Mouse (Mus musculus) hindbrain, embryonic 12.5 days (tissue): Measurements from ENCODE around the gene Gpat3. TPM values are rescaled to one million over a fixed set of nuclear protein-coding genes. Genes with fewer than 3 reads are reported as not detected.

ENCODE experiments used
- ATAC-seq: fragments of 200-750 bp; cut with Nextera tagmentation; 2 replicates; pipeline ENCODE4 v1.8.0; 2017; ENCODE audit warnings: moderate TSS enrichment; ENCODE audit not compliant: low FRiP score
- H3K27ac ChIP-seq: fragments of 300-500 bp; sonication (generic); 2 replicates; pipeline ENCODE4 v1.5.1; 2016; ENCODE audit warnings: mild to moderate bottlenecking
- H3K27me3 ChIP-seq: fragments of 300-500 bp; sonication (generic); 2 replicates; pipeline ENCODE4 v1.6.1; 2016; ENCODE audit warnings: mild to moderate bottlenecking
- H3K36me3 ChIP-seq: fragments of 300-500 bp; sonication (generic); 2 replicates; pipeline ENCODE4 v1.6.1; 2016; ENCODE audit warnings: mild to moderate bottlenecking
- H3K4me1 ChIP-seq: fragments of 300-500 bp; sonication (generic); 2 replicates; pipeline ENCODE4 v1.6.1; 2016
- H3K4me2 ChIP-seq: fragments of 300-500 bp; sonication (generic); replicated peaks from 2 replicates; pipeline ENCODE4 v1.6.1; 2016; ENCODE audit warnings: mild to moderate bottlenecking
- H3K4me3 ChIP-seq: fragments of 300-500 bp; sonication (generic); 2 replicates; pipeline ENCODE4 v1.5.1; 2016; ENCODE audit warnings: mild to moderate bottlenecking
- H3K9ac ChIP-seq: fragments of 300-500 bp; sonication (generic); 2 replicates; pipeline ENCODE4 v1.6.1; 2016; ENCODE audit warnings: mild to moderate bottlenecking, moderate library complexity
- H3K9me3 ChIP-seq: fragments of 300-500 bp; sonication (generic); replicated peaks from 2 replicates; pipeline ENCODE4 v1.6.1; 2016; ENCODE audit warnings: mild to moderate bottlenecking
- WGBS: fragments of 180-500 bp; shearing (Covaris S2); methylation state at CpG from one replicate; pipeline ENCODE4 v1.1.7; 2016; 5-methylcytosine and 5-hydroxymethylcytosine counted together
- polyA plus RNA-seq: library from polyadenylated mRNA; unstranded; fragments of >200 nt; fragmentation: Nextera tagmentation; extraction: Ambion mirVana; gene quantifications from 2 replicates; pipeline ENCODE4 v1.2.1, GENCODE M21; 2016

Gpat3 gene
- polyA plus RNA-seq = 0.74 and 1.4 TPM in 2 replicates

DNA sequence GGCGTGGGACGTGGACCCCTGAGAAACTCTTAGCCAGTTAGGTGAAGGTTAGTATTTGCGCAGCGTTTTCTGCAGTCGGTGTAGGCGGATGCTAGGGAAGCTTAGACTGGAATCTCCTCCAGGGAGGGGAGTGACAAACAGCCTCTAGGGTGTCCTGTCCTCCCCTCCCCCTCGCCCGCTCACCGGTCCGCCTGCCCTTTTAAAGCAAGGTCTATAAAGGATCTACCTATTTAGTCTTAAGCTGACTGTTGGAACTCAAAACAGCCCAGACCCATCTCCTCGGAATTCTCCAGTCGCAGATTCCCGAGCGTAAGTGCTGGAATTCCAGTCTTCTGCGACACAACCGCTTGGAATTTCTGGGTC is at the start of gene Gpat3:
Gene Gpat3 (plus strand): TSS at position 229 of the 363 bp plus-strand sequence.
- Histone ChIP-seq H3K9me3 (no peaks in the 10 kb centered on the region), H3K27me3 (peaks cover 51% of the 10 kb centered on the region), H3K4me1 (peaks cover 14% of the 10 kb centered on the region), H3K9ac (peak within 1 kb of the TSS; percentile 64), H3K36me3 (no peaks in the 10 kb centered on the region), H3K4me3 (peak within 1 kb of the TSS; percentile 55), H3K4me2 (peak within 1 kb of the TSS; percentile 99), H3K27ac (no peak within 1 kb of the TSS)
- under 1% methylated on average over 16 of the region's 16 CpGs for WGBS
- ATAC-seq = no peak

DNA sequence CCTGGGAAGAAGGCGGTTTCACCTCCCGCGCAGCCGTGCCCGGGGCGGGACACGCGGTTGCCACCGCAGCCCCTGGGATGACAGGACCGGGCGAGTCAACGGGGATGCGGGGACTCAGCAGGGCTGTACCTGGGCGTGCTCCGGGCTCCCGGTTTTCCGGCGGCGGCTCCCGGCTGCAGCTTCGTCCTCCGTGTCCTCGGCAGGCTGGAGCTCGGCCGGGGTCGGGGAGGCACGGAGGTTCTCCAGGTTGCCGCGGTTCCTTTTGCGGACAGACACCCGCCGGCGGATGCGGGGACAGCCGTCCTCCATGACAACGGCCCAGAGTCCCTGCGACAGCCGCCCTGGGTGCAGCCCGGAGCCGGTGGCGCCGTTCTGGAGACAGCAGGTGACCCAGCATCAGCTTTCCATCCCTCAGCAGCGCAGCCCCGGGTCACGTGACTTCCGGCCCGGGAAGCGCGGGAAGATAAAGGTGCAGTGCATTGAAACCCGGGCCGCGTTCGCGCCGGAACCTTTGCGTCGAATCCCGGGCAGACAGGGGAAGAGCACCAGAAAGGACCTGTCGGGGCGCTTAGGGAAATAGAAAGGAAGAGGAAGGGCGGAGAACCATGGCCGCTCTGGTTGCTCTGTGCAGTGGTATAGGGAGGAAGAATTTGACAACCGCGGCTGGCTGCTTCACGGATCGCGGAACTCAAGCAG is 47.2 kb upstream of the Gpat3 start, which contains the start of the genes Helq and Mrps18c:
Gene Helq (minus strand): TSS at position 434 of the 696 bp plus-strand sequence.
Gene Mrps18c (plus strand): TSS at position 463 of the 696 bp plus-strand sequence.
- H3K36me3 ChIP-seq = peaks cover 37% of the 10 kb centered on the region
- peak within 1 kb of the TSS; percentile 92 for H3K4me2 ChIP-seq
- H3K9me3 ChIP-seq = no peaks in the 10 kb centered on the region
- peak within 1 kb of the TSS; percentile 86 for H3K9ac ChIP-seq
- H3K27me3 ChIP-seq = no peaks in the 10 kb centered on the region
- H3K27ac ChIP-seq = peak within 1 kb of the TSS; percentile 55; the same call in 1 of the 2 replicates
- peak; percentile 98 for ATAC-seq
- under 1% methylated on average over 67 of the region's 67 CpGs for whole genome bisulfite sequencing
- H3K4me1 ChIP-seq = peaks cover 12% of the 10 kb centered on the region
- peak within 1 kb of the TSS; percentile 85 for H3K4me3 ChIP-seq

DNA sequence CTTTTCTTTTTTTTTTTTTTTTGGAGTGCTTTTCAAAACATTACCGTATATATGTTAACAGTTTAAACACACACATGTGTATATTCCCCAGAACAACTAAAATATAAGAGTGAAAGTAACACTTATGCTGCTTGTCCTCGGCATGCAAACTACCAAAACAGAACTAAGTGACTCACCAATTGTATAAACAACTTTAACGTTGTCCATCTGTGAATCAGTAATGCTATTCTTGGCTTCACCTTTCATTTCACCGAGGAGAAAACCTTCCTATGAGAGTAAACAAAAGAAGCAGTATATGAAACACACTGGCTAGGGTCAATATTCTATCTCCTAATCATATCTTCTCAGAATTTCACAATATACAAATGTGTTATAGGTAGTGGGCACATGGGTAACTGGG is 27.2 kb upstream of the Gpat3 start:
- no peak overlapping the region for H3K27ac ChIP-seq
- peaks cover 18% of the 10 kb centered on the region; the same call in 1 of the 2 replicates for H3K36me3 ChIP-seq
- no peak overlapping the region for H3K4me3 ChIP-seq
- no peak for ATAC-seq
- 0 out of 2 replicates have a peak, but pooled peaks cover 3% of the 10 kb centered on the region for H3K4me1 ChIP-seq
- WGBS = 78% methylated on average over 4 of the region's 4 CpGs
- no peaks in the 10 kb centered on the region for H3K27me3 ChIP-seq
- H3K4me2 ChIP-seq = no peak overlapping the region
- H3K9me3 ChIP-seq = no peaks in the 10 kb centered on the region
- H3K9ac ChIP-seq = no peak overlapping the region

- no peak overlapping the region for H3K27ac ChIP-seq
- H3K9ac ChIP-seq = peak overlapping the region; percentile 89
- peak overlapping the region; percentile 86 for H3K4me2 ChIP-seq
- H3K4me3 ChIP-seq = peak overlapping the region; percentile 81
- H3K9me3 ChIP-seq = no peaks in the 10 kb centered on the region
- no peaks in the 10 kb centered on the region for H3K27me3 ChIP-seq
- H3K4me1 ChIP-seq = 0 out of 2 replicates have a peak, but pooled peaks cover 3% of the 10 kb centered on the region
- peaks cover 12% of the 10 kb centered on the region; the same call in 1 of the 2 replicates for H3K36me3 ChIP-seq
- 33% methylated on average over 16 of the region's 16 CpGs for WGBS
- peak; percentile 30; the same call in 1 of the 2 replicates for ATAC-seq
Measured at GRCm38 (mm10) chr5:100819568-100820480, 25.7 kb upstream of the Gpat3 start.

GRCm38 (mm10) chr5:100820483-100821184 is 24.9 kb upstream of the Gpat3 start, which contains the start of gene Abraxas1:
Abraxas1 (minus strand) TSS chr5:100820965.
- peak within 1 kb of the TSS; percentile 89 for H3K9ac ChIP-seq
- 0 out of 2 replicates have a peak, but pooled peaks cover 3% of the 10 kb centered on the region for H3K4me1 ChIP-seq
- no peaks in the 10 kb centered on the region for H3K27me3 ChIP-seq
- H3K4me2 ChIP-seq = peak within 1 kb of the TSS; percentile 86
- no peaks in the 10 kb centered on the region for H3K9me3 ChIP-seq
- H3K4me3 ChIP-seq = peak within 1 kb of the TSS; percentile 81
- peak; percentile 94 for ATAC-seq
- H3K36me3 ChIP-seq = peaks cover 11% of the 10 kb centered on the region; the same call in 1 of the 2 replicates
- under 1% methylated on average over 62 of the region's 63 CpGs for WGBS
- H3K27ac ChIP-seq = peak within 1 kb of the TSS; percentile 85

DNA sequence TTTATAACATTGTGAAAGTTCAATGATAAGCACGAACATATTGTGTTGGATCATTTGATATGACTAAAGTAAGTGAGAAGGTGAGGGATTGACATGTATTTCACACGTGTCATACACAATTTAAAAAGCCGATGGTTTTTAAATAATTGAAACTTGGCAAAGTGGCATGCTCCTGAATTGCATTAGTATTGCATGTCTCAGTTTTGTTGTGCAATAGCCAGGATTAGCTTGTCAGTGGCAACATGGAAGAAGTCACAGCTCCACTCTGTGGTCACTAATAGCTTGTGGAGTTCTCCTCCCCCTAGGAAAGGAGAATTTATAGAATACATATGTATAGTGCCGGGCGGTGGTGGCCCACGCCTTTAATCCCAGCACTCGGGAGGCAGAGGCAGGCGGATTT is 24.1 kb upstream of the Gpat3 start:
- peaks cover 6% of the 10 kb centered on the region; the same call in 1 of the 2 replicates for H3K36me3 ChIP-seq
- no peak overlapping the region for H3K9ac ChIP-seq
- H3K9me3 ChIP-seq = no peaks in the 10 kb centered on the region
- no peak for ATAC-seq
- 0 out of 2 replicates have a peak, but pooled peaks cover 3% of the 10 kb centered on the region for H3K4me1 ChIP-seq
- no peaks in the 10 kb centered on the region for H3K27me3 ChIP-seq
- peak overlapping the region; percentile 86 for H3K4me2 ChIP-seq
- 83% methylated on average over 8 of the region's 8 CpGs for WGBS
- H3K27ac ChIP-seq = no peak overlapping the region
- no peak overlapping the region for H3K4me3 ChIP-seq

- H3K27me3 ChIP-seq = no peaks in the 10 kb centered on the region
- 0 out of 2 replicates have a peak, but pooled peaks cover 3% of the 10 kb centered on the region for H3K4me1 ChIP-seq
- 86% methylated on average over 7 of the region's 7 CpGs for WGBS
- H3K4me3 ChIP-seq = no peak overlapping the region
- no peak for ATAC-seq
- no peak overlapping the region for H3K9ac ChIP-seq
- no peaks in the 10 kb centered on the region for H3K9me3 ChIP-seq
- no peak overlapping the region for H3K27ac ChIP-seq
- no peaks in the 10 kb centered on the region for H3K36me3 ChIP-seq
- no peak overlapping the region for H3K4me2 ChIP-seq
Measured at GRCm38 (mm10) chr5:100822826-100823225, 22.7 kb upstream of the Gpat3 start.

- Histone ChIP-seq H3K27me3 (no peaks in the 10 kb centered on the region), H3K9me3 (no peaks in the 10 kb centered on the region), H3K27ac (no peak overlapping the region), H3K4me1 (no peaks in the 10 kb centered on the region), H3K9ac (no peak overlapping the region), H3K4me2 (no peak overlapping the region), H3K4me3 (no peak overlapping the region), H3K36me3 (no peaks in the 10 kb centered on the region)
- WGBS = 23% methylated on average over 2 of the region's 2 CpGs
- ATAC-seq = no peak
Measured at GRCm38 (mm10) chr5:100825975-100826374, 19.5 kb upstream of the Gpat3 start.

- Histone ChIP-seq H3K4me2 (no peak overlapping the region), H3K9ac (no peak overlapping the region), H3K4me3 (no peak overlapping the region), H3K27me3 (no peaks in the 10 kb centered on the region), H3K27ac (no peak overlapping the region), H3K36me3 (no peaks in the 10 kb centered on the region), H3K9me3 (no peaks in the 10 kb centered on the region), H3K4me1 (no peaks in the 10 kb centered on the region)
- 68% methylated on average over 7 of the region's 7 CpGs for WGBS
- ATAC-seq = no peak
Measured at GRCm38 (mm10) chr5:100826531-100826930, 19.0 kb upstream of the Gpat3 start.

- H3K4me3 ChIP-seq = no peak overlapping the region
- no peak overlapping the region for H3K27ac ChIP-seq
- H3K36me3 ChIP-seq = no peaks in the 10 kb centered on the region
- no peaks in the 10 kb centered on the region for H3K9me3 ChIP-seq
- H3K9ac ChIP-seq = no peak overlapping the region
- no peaks in the 10 kb centered on the region for H3K27me3 ChIP-seq
- no peaks in the 10 kb centered on the region for H3K4me1 ChIP-seq
- no peak overlapping the region for H3K4me2 ChIP-seq
- no peak for ATAC-seq
- WGBS = 82% methylated on average over 3 of the region's 3 CpGs
Measured at GRCm38 (mm10) chr5:100828701-100829100, 16.8 kb upstream of the Gpat3 start.

GRCm38 (mm10) chr5:100832680-100833079 is 12.8 kb upstream of the Gpat3 start:
- H3K9ac ChIP-seq = no peak overlapping the region
- no peaks in the 10 kb centered on the region for H3K27me3 ChIP-seq
- H3K36me3 ChIP-seq = no peaks in the 10 kb centered on the region
- no peak overlapping the region for H3K27ac ChIP-seq
- 91% methylated on average over 3 of the region's 3 CpGs for WGBS
- no peaks in the 10 kb centered on the region for H3K9me3 ChIP-seq
- ATAC-seq = no peak
- no peak overlapping the region for H3K4me3 ChIP-seq
- H3K4me1 ChIP-seq = no peaks in the 10 kb centered on the region
- H3K4me2 ChIP-seq = no peak overlapping the region
